Mouse (Mus musculus): Measurements from ENCODE around the gene Fubp1. TPM values are rescaled to one million over a fixed set of nuclear protein-coding genes. Genes with fewer than 3 reads are reported as not detected.

Fubp1 gene
- polyA plus RNA-seq (2011; ENCODE audit: insufficient read length, low read depth, missing spikeins) = 138 and 142 TPM in 2 replicates

DNA sequence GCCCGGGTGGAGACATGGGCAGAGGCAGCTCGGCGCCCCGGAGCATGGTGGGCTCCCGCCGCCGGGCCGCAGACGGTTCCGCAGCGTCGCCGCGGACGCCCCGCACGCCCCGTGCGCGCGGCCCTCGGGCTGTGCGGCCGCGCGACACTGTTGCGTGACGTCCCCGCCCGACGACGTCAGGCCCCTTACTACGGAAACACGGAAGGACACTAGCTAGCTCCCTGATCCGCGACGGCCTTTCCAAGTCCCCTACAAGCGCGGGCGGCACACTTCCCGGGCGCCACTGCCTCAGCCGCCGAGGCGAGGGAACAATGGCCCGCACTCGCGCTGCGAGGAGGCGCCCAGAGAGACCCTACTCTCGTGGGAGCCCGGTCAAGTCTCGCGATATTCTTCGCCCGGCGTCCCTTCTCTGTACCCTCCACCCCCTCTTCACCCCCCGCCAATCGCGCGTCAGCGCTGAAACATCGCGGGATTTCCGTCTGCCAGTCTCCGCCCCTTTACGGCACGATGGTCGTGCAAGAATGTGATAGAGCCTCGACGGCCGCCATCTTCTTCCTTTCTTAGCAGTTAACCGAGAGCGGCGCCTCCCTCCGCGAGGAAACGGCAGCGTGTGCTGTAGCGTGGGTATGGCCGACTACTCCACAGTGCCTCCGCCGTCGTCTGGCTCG, at the start of gene Fubp1, which contains the start of gene Dnajb4:
TSS of gene Fubp1 (plus strand) at position 456 of the 668 bp plus-strand sequence.
TSS of gene Dnajb4 (minus strand) at position 336 of the 668 bp plus-strand sequence.
- Histone ChIP-seq H3K27ac (ENCODE audit: insufficient read depth, low read length) (peak within 1 kb of the TSS; percentile 98), H3K4me1 (ENCODE audit: control insufficient read depth, insufficient read depth, low read length) (peaks cover 6% of the 10 kb centered on the region; the same call in 1 of the 2 replicates), H3K4me3 (ENCODE audit: insufficient read depth, low read length) (peak within 1 kb of the TSS; percentile 99)
- TF ChIP-seq POLR2A (IDR thresholded peaks at IDR 0.05; ENCODE audit: low read depth, low read length) (peak; percentile 93), CTCF (IDR thresholded peaks at IDR 0.05; ENCODE audit: borderline replicate concordance, insufficient read depth, low read length) (no peak)

DNA sequence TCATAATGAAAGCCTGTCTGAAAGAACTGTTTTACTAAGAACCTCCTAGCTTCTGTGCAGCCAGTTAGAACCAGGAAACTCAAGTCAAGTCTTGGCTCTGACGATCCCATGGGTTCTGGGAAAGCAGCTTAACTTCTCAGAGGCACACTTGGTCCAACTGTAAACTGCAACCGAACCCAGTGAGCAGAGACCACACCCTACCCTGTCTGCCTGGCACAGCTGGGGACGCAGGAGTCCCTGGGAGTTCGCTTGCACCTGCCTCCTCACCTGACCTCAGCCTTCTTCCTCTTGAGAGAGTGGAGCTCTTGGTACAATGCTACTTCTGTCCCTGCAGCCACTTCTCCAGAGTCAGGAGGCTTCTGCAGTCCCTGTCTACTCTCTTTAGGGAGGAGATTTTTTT, 49.6 kb upstream of the Fubp1 start:
- Histone ChIP-seq H3K4me3 (ENCODE audit: insufficient read depth, low read length) (no peak overlapping the region), H3K27ac (ENCODE audit: insufficient read depth, low read length) (no peak overlapping the region), H3K4me1 (ENCODE audit: control insufficient read depth, insufficient read depth, low read length) (peaks cover 2% of the 10 kb centered on the region)
- no peak for TF ChIP-seq CTCF (IDR thresholded peaks at IDR 0.05; ENCODE audit: borderline replicate concordance, insufficient read depth, low read length)
- no peak for TF ChIP-seq POLR2A (IDR thresholded peaks at IDR 0.05; ENCODE audit: low read depth, low read length)

DNA sequence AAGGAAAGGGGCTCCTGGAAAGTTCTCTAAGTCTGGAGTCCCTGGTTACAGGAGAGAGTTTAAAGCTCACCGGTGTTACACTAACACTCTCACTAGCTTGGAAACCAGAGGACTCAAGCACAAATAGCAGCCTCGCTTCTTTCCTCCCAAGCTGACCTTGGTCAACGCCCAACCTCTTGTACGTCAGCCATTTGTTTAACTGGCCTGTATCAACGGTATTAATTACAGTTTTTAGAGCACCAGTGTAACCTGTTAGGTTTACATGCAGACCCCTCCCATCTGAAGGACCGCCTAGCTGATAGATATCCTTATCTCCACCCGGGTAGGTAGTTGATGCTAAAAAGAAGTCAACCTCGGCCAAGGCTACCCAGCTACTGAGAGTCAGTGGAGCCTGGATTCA, 46.9 kb upstream of the Fubp1 start:
- TF ChIP-seq CTCF (IDR thresholded peaks at IDR 0.05; ENCODE audit: borderline replicate concordance, insufficient read depth, low read length) (no peak), POLR2A (IDR thresholded peaks at IDR 0.05; ENCODE audit: low read depth, low read length) (no peak)
- no peak overlapping the region for H3K27ac ChIP-seq (ENCODE audit: insufficient read depth, low read length)
- H3K4me3 ChIP-seq (ENCODE audit: insufficient read depth, low read length) = no peak overlapping the region
- H3K4me1 ChIP-seq (ENCODE audit: control insufficient read depth, insufficient read depth, low read length) = peaks cover 1% of the 10 kb centered on the region; the same call in 1 of the 2 replicates

DNA sequence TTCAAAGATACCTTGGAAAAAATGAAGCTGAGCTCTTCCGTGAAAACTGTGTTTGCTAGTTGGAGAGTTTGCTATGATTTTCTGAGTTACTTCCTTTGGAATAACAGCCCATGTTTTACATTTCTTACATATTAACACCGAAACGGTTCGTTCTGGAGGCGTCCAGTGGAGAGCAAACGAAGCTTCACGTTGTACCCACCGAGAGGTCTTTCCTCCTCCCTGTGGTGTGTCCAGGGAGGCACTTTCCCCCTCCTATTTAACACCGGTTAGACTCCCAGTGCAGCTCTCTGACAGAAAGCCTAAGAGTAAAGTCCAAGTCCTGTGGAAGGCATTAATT, 45.2 kb upstream of the Fubp1 start:
- TF ChIP-seq POLR2A (IDR thresholded peaks at IDR 0.05; ENCODE audit: low read depth, low read length) = no peak
- Histone ChIP-seq H3K4me3 (ENCODE audit: insufficient read depth, low read length) (no peak overlapping the region), H3K27ac (ENCODE audit: insufficient read depth, low read length) (no peak overlapping the region), H3K4me1 (ENCODE audit: control insufficient read depth, insufficient read depth, low read length) (no peaks in the 10 kb centered on the region)

- peaks cover under 1% of the 10 kb centered on the region; the same call in 1 of the 2 replicates for H3K4me1 ChIP-seq (ENCODE audit: control insufficient read depth, insufficient read depth, low read length)
Observed at GRCm38 (mm10) chr3:152165351-152166098, 44.7 kb upstream of the Fubp1 start.

GRCm38 (mm10) chr3:152166099-152166423, 44.2 kb upstream of the Fubp1 start, which contains the start of gene Gipc2:
Gipc2 (minus strand) TSS chr3:152166230.
- Histone ChIP-seq H3K4me3 (ENCODE audit: insufficient read depth, low read length) (peak within 1 kb of the TSS; percentile 10), H3K4me1 (ENCODE audit: control insufficient read depth, insufficient read depth, low read length) (peaks cover 5% of the 10 kb centered on the region; the same call in 1 of the 2 replicates), H3K27ac (ENCODE audit: insufficient read depth, low read length) (no peak within 1 kb of the TSS)
- TF ChIP-seq CTCF (IDR thresholded peaks at IDR 0.05; ENCODE audit: borderline replicate concordance, insufficient read depth, low read length) (no peak), POLR2A (IDR thresholded peaks at IDR 0.05; ENCODE audit: low read depth, low read length) (no peak)

More at GRCm38 (mm10) chr3:152165351-152166098, 44.7 kb upstream of the Fubp1 start:
- H3K27ac ChIP-seq (ENCODE audit: insufficient read depth, low read length) = no peak overlapping the region
- 0 out of 2 replicates have a peak, but pooled peaks have one; percentile 6 for TF ChIP-seq POLR2A (IDR thresholded peaks at IDR 0.05; ENCODE audit: low read depth, low read length)
- no peak for TF ChIP-seq CTCF (IDR thresholded peaks at IDR 0.05; ENCODE audit: borderline replicate concordance, insufficient read depth, low read length)
- H3K4me3 ChIP-seq (ENCODE audit: insufficient read depth, low read length) = peak overlapping the region; percentile 10

- no peak overlapping the region for H3K27ac ChIP-seq (ENCODE audit: insufficient read depth, low read length)
- peaks cover 10% of the 10 kb centered on the region; the same call in 1 of the 2 replicates for H3K4me1 ChIP-seq (ENCODE audit: control insufficient read depth, insufficient read depth, low read length)
- no peak for TF ChIP-seq POLR2A (IDR thresholded peaks at IDR 0.05; ENCODE audit: low read depth, low read length)
- no peak for TF ChIP-seq CTCF (IDR thresholded peaks at IDR 0.05; ENCODE audit: borderline replicate concordance, insufficient read depth, low read length)
- no peak overlapping the region for H3K4me3 ChIP-seq (ENCODE audit: insufficient read depth, low read length)
Observed at GRCm38 (mm10) chr3:152166699-152167451, 43.3 kb upstream of the Fubp1 start.

GRCm38 (mm10) chr3:152168007-152168406, 42.2 kb upstream of the Fubp1 start:
- no peak overlapping the region for H3K4me3 ChIP-seq (ENCODE audit: insufficient read depth, low read length)

DNA sequence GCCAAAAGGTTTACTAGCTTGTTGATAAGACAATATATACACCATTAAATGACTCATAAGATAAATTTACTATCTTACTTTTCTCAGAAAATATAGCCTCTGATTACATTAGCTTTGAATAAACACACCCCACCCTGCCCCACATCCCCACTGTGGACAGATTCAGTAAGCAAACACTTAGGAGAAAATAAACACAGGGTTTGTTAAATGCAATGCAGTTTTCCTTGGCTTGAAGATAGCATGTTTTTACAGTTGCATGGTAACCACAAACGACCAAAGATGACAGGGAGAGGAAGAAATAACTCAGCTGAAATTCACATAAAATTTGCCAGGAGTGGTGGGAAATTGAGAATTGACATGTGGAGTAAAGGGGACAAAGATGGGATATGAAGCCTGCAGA, 39.8 kb upstream of the Fubp1 start:
- TF ChIP-seq CTCF (IDR thresholded peaks at IDR 0.05; ENCODE audit: borderline replicate concordance, insufficient read depth, low read length) (no peak), POLR2A (IDR thresholded peaks at IDR 0.05; ENCODE audit: low read depth, low read length) (no peak)
- Histone ChIP-seq H3K4me3 (ENCODE audit: insufficient read depth, low read length) (no peak overlapping the region), H3K27ac (ENCODE audit: insufficient read depth, low read length) (no peak overlapping the region), H3K4me1 (ENCODE audit: control insufficient read depth, insufficient read depth, low read length) (peaks cover 10% of the 10 kb centered on the region; the same call in 1 of the 2 replicates)

More at GRCm38 (mm10) chr3:152168007-152168406, 42.2 kb upstream of the Fubp1 start:
- H3K4me1 ChIP-seq (ENCODE audit: control insufficient read depth, insufficient read depth, low read length) = peaks cover 10% of the 10 kb centered on the region; the same call in 1 of the 2 replicates
- TF ChIP-seq POLR2A (IDR thresholded peaks at IDR 0.05; ENCODE audit: low read depth, low read length) (no peak), CTCF (IDR thresholded peaks at IDR 0.05; ENCODE audit: borderline replicate concordance, insufficient read depth, low read length) (no peak)
- H3K27ac ChIP-seq (ENCODE audit: insufficient read depth, low read length) = no peak overlapping the region
